Mouse (Mus musculus) lung, postnatal 0 days (tissue): ENCODE results near the gene Nod1. TPM values are rescaled to one million over a fixed set of nuclear protein-coding genes. Genes with fewer than 3 reads are reported as not detected.

Source experiments
- ATAC-seq: fragments of 200-750 bp; cut with Nextera tagmentation; 2 replicates; pipeline ENCODE4 v1.8.0; 2017; ENCODE audit warnings: moderate library complexity
- DNase-seq: peaks from one replicate; pipeline ENCODE4 v3.0.0-alpha.2; 2016; ENCODE audit warnings: low spot score
- H3K27ac ChIP-seq: fragments of 300-500 bp; sonication (generic); 2 replicates; pipeline ENCODE4 v1.5.1; 2014; ENCODE audit warnings: antibody characterized with exemption, mild to moderate bottlenecking, low read length, mixed read lengths
- H3K27me3 ChIP-seq: fragments of 300-500 bp; sonication (generic); replicated peaks from 2 replicates; pipeline ENCODE4 v1.6.1; 2014; ENCODE audit warnings: low read length, mixed read lengths; ENCODE audit not compliant: insufficient read depth
- H3K36me3 ChIP-seq: fragments of 300-500 bp; sonication (generic); 2 replicates; pipeline ENCODE4 v1.6.1; 2014; ENCODE audit warnings: low read length, mixed read lengths; ENCODE audit not compliant: insufficient read depth
- H3K4me1 ChIP-seq: fragments of 300-500 bp; sonication (generic); 2 replicates; pipeline ENCODE4 v1.6.1; 2014; ENCODE audit warnings: antibody characterized with exemption, low read depth, low read length, mixed read lengths; ENCODE audit not compliant: insufficient read depth
- H3K4me2 ChIP-seq: fragments of 300-500 bp; sonication (generic); replicated peaks from 2 replicates; pipeline ENCODE4 v1.6.1; 2014; ENCODE audit warnings: low read depth, mild to moderate bottlenecking, low read length, moderate library complexity, mixed read lengths
- H3K4me3 ChIP-seq: fragments of 300-500 bp; sonication (generic); 2 replicates; pipeline ENCODE4 v1.5.1; 2014; ENCODE audit warnings: low read depth, low read length
- H3K9ac ChIP-seq: fragments of 300-500 bp; sonication (generic); replicated peaks from 2 replicates; pipeline ENCODE4 v1.6.1; 2014; ENCODE audit warnings: low read depth, mild to moderate bottlenecking
- H3K9me3 ChIP-seq: fragments of 300-500 bp; sonication (generic); 2 replicates; pipeline ENCODE4 v1.6.1; 2016; ENCODE audit warnings: low read length, mixed read lengths
- CTCF ChIP-seq: IDR thresholded peaks from 2 replicates; pipeline ENCODE4 v1.5.1; 2016; ENCODE audit warnings: antibody characterized with exemption, mild to moderate bottlenecking
- EP300 ChIP-seq: IDR thresholded peaks from 2 replicates; pipeline ENCODE4 v1.6.1; 2016; ENCODE audit warnings: antibody characterized with exemption, mild to moderate bottlenecking, control low read depth
- WGBS: fragments of 180-500 bp; shearing (Covaris S2); extraction: QIAGEN DNeasy Blood & Tissue Kit; methylation state at CpG from one replicate; pipeline ENCODE4 v1.1.7; 2014; 5-methylcytosine and 5-hydroxymethylcytosine counted together
- polyA plus RNA-seq: library from polyadenylated mRNA; unstranded; fragments of >200 nt; fragmentation: Nextera tagmentation; extraction: Ambion mirVana; gene quantifications from 2 replicates; pipeline ENCODE4 v1.2.1, GENCODE M21; 2015

The Nod1 gene
- polyA plus RNA-seq, 1 experiment from 2014 or later = 12.7 TPM

- Histone ChIP-seq H3K9me3 (no peaks in the 10 kb centered on the region), H3K4me2 (no peak overlapping the region), H3K9ac (no peak overlapping the region), H3K27me3 (no peaks in the 10 kb centered on the region), H3K36me3 (peaks cover 5% of the 10 kb centered on the region), H3K4me1 (0 out of 2 replicates have a peak, but pooled peaks cover 3% of the 10 kb centered on the region), H3K4me3 (no peak overlapping the region), H3K27ac (no peak overlapping the region)
- no peak for TF ChIP-seq EP300
- no peak for TF ChIP-seq CTCF
- ATAC-seq (no peak), DNase-seq (no peak)
- WGBS = 92% methylated on average over 12 of the region's 12 CpGs
Observed at GRCm38 (mm10) chr6:54932526-54932925, 39.9 kb downstream of the Nod1 start.

DNA sequence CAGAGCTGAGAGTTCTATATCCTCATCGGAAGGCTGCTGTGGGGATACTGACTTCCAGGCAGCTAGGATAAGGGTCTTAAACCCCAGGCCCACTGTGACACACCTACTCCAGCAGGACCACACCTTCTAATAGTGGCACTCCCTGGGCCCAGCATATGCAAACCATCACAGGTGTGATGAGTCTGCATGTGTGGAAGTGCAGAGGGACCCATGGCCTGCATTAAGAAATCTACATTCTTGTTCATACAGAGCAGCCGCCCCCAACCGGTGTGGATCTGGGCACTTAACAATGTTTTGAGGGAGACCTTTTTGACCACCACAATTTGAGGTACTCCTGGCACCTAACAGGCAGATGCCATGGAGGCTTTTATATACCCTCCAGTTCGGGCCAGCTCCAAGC lies 40.8 kb downstream of the Nod1 start:
- H3K36me3 ChIP-seq = peaks cover 11% of the 10 kb centered on the region
- 0 out of 2 replicates have a peak, but pooled peaks cover 3% of the 10 kb centered on the region for H3K4me1 ChIP-seq
- H3K4me3 ChIP-seq = no peak overlapping the region
- H3K9me3 ChIP-seq = no peaks in the 10 kb centered on the region
- H3K27ac ChIP-seq = no peak overlapping the region
- no peak overlapping the region for H3K4me2 ChIP-seq
- H3K9ac ChIP-seq = no peak overlapping the region
- TF ChIP-seq CTCF (no peak), EP300 (no peak)
- H3K27me3 ChIP-seq = no peaks in the 10 kb centered on the region
- 92% methylated on average over 4 of the region's 4 CpGs for WGBS
- ATAC-seq (no peak), DNase-seq (no peak)

DNA sequence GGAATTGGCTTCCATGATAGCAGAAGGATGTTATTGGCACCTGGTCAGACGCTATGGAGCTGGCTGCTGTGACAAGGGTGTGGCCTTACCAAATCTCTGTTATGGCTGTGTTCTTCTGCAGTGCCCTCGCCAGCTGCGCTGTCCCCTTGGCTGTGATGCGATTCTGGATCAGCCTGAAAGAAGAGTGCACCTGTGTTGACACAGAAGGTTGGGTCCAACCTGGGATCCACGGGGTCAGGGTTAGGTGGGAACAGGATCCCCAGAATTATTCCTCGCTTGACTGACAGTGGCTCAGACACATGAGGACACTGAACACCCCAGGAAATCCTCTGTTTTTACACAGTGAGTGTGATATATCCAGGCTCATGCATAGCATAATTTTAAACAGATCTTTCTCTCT lies 44.5 kb downstream of the Nod1 start:
- Histone ChIP-seq H3K27ac (no peak overlapping the region), H3K4me3 (no peak overlapping the region), H3K4me2 (no peak overlapping the region), H3K36me3 (peaks cover 20% of the 10 kb centered on the region), H3K9me3 (no peaks in the 10 kb centered on the region), H3K9ac (no peak overlapping the region), H3K4me1 (no peaks in the 10 kb centered on the region), H3K27me3 (no peaks in the 10 kb centered on the region)
- ATAC-seq (no peak), DNase-seq (no peak)
- WGBS = 77% methylated on average over 6 of the region's 6 CpGs
- TF ChIP-seq EP300 = no peak
- TF ChIP-seq CTCF = no peak

- Histone ChIP-seq H3K9me3 (no peaks in the 10 kb centered on the region), H3K27ac (no peak overlapping the region), H3K9ac (no peak overlapping the region), H3K36me3 (peaks cover 20% of the 10 kb centered on the region), H3K4me3 (no peak overlapping the region), H3K4me1 (no peaks in the 10 kb centered on the region), H3K27me3 (no peaks in the 10 kb centered on the region), H3K4me2 (no peak overlapping the region)
- WGBS = 71% methylated on average over 2 of the region's 2 CpGs
- ATAC-seq (no peak), DNase-seq (no peak)
- TF ChIP-seq EP300 (no peak), CTCF (no peak)
Observed at GRCm38 (mm10) chr6:54926899-54927298, 45.5 kb downstream of the Nod1 start.

DNA sequence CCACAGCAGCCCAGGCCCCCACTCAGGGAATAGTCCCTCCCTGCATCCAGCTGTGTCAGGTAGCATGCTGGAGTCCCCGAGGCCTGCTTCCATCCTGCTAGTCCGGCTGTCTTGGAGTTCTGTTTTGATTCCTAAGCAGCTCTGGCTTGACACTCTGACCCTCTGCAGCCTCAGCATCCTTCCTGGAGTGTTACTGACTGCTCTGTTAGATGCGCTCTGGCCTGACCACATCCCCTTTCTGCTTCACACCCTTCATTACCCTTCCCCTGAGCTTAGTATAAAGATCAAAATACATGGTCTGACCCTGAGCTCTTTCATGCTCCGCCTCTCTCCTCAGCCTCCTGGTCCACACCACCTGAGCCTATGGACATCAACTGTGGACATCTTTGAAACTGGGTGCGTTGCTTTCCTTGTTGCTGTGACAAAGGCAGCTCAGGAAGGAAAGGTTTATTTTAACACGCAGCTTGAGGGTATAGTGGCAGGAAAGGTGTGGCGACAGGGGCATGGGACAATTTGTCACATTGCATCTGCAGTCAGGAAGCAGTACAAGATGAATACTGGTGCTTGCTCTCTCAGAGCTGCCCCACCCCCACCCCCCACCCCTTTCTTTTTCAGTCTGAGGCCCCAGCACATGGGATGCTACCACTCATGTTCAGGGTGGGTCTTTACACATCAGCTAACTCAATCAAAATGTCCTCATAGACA lies 46.5 kb downstream of the Nod1 start:
- TF ChIP-seq EP300 (0 out of 2 replicates have a peak, but pooled peaks have one; percentile 19), CTCF (no peak)
- H3K9me3 ChIP-seq = no peaks in the 10 kb centered on the region
- whole genome bisulfite sequencing = 52% methylated on average over 7 of the region's 7 CpGs
- no peak overlapping the region for H3K27ac ChIP-seq
- DNase-seq (no peak), ATAC-seq (peak; percentile 30; the same call in 1 of the 2 replicates)
- H3K4me1 ChIP-seq = no peaks in the 10 kb centered on the region
- H3K4me2 ChIP-seq = no peak overlapping the region
- H3K9ac ChIP-seq = no peak overlapping the region
- H3K27me3 ChIP-seq = no peaks in the 10 kb centered on the region
- no peak overlapping the region for H3K4me3 ChIP-seq
- H3K36me3 ChIP-seq = peaks cover 20% of the 10 kb centered on the region

GRCm38 (mm10) chr6:54924538-54924937 lies 47.9 kb downstream of the Nod1 start:
- TF ChIP-seq CTCF (no peak), EP300 (no peak)
- ATAC-seq = no peak
- Histone ChIP-seq H3K4me2 (no peak overlapping the region), H3K36me3 (peaks cover 20% of the 10 kb centered on the region; the same call in 1 of the 2 replicates), H3K9ac (no peak overlapping the region), H3K27me3 (no peaks in the 10 kb centered on the region), H3K4me3 (no peak overlapping the region), H3K27ac (no peak overlapping the region), H3K4me1 (no peaks in the 10 kb centered on the region), H3K9me3 (no peaks in the 10 kb centered on the region)
- WGBS = 92% methylated on average over 16 of the region's 16 CpGs
- DNase-seq = no peak
